ENCODE assay signal across 12 mouse cellular contexts in genomic region chr2:28911331-28912038, GRCm38 (mm10). TPM values are rescaled to one million over a fixed set of nuclear protein-coding genes. Genes with fewer than 3 reads are reported as not detected.
A peak's percentile ranks its signal among the peaks of the same experiment; 100 is the strongest.
DNase-seq lines count a peak whose midpoint lies in the region; ATAC-seq and TF ChIP-seq lines count a peak whose summit lies in the region.
"Had no signal": no experiment of that assay in that cellular context is flagged by ENCODE, and none has a peak within 500 bp of the region (broad histone marks: within the 10 kb centered on the region; RNA-seq: fewer than 3 reads in every experiment).

No protein-coding gene starts in this region.

- DNase-seq in intestine, embryonic 14.5 days (ENCODE audit: low spot score) = peak; percentile 66
- DNase-seq in lung, postnatal 4 days = no peak
- no peak for DNase-seq in gastrocnemius, postnatal 36 days
- no peak for DNase-seq in urinary bladder, postnatal 4 days (ENCODE audit: low spot score in 2 of 2)
- DNase-seq: adrenal gland, adult 8-10 months; gastrocnemius, adult 2 months; thymus, postnatal 14 days had no signal

- H3K4me1 ChIP-seq in intestine, embryonic 14.5 days (replicated peaks; ENCODE audit: control insufficient read depth, insufficient read depth, low read length) = no peaks in the 10 kb centered on the region
- no peaks in the 10 kb centered on the region for H3K4me1 ChIP-seq in intestine, postnatal 0 days (replicated peaks; ENCODE audit: control insufficient read depth, insufficient read depth, low read length)
- peaks cover 25% of the 10 kb centered on the region for H3K4me1 ChIP-seq in embryonic facial prominence, embryonic 13.5 days
- peaks cover 16% of the 10 kb centered on the region for H3K4me1 ChIP-seq in hindbrain, embryonic 16.5 days (ENCODE audit: control insufficient read depth, insufficient read depth, low read depth, low read length)
- H3K4me1 ChIP-seq in neural tube, embryonic 12.5 days = peaks cover 43% of the 10 kb centered on the region

- H3K4me3 ChIP-seq in intestine, embryonic 14.5 days (ENCODE audit: low read depth, low read length) = no peak overlapping the region
- H3K4me3 ChIP-seq in intestine, postnatal 0 days (ENCODE audit: low read depth, low read length) = no peak overlapping the region
- peak overlapping the region; percentile 9 for H3K4me3 ChIP-seq in embryonic facial prominence, embryonic 13.5 days
- peak overlapping the region; percentile 37 for H3K4me3 ChIP-seq in hindbrain, embryonic 16.5 days (ENCODE audit: low read length)
- H3K4me3 ChIP-seq in neural tube, embryonic 12.5 days = peak overlapping the region; percentile 10; the same call in 1 of the 2 replicates
- H3K4me3 ChIP-seq: gastrocnemius, adult 2 months had no signal

- intact Hi-C loops in gastrocnemius, postnatal 36 days (cut with DNase I) = no loop called here

- no peak overlapping the region for H3K27ac ChIP-seq in intestine, embryonic 14.5 days (ENCODE audit: low read depth)
- H3K27ac ChIP-seq in intestine, postnatal 0 days (ENCODE audit: low read depth, low read length) = no peak overlapping the region
- H3K27ac ChIP-seq in embryonic facial prominence, embryonic 13.5 days = no peak overlapping the region
- H3K27ac ChIP-seq in hindbrain, embryonic 16.5 days (ENCODE audit: low read depth, low read length) = peak overlapping the region; percentile 46
- H3K27ac ChIP-seq in neural tube, embryonic 12.5 days = no peak overlapping the region
- H3K27ac ChIP-seq: gastrocnemius, adult 2 months had no signal

- no peak overlapping the region for H3K4me2 ChIP-seq in intestine, embryonic 14.5 days (ENCODE audit: low read length)
- H3K4me2 ChIP-seq in intestine, postnatal 0 days (replicated peaks; ENCODE audit: low read depth) = no peak overlapping the region
- no peak overlapping the region for H3K4me2 ChIP-seq in embryonic facial prominence, embryonic 13.5 days
- H3K4me2 ChIP-seq in hindbrain, embryonic 16.5 days (ENCODE audit: low read length) = peak overlapping the region; percentile 44
- peak overlapping the region; percentile 23 for H3K4me2 ChIP-seq in neural tube, embryonic 12.5 days (replicated peaks)

- no peaks in the 10 kb centered on the region for H3K36me3 ChIP-seq in intestine, embryonic 14.5 days (ENCODE audit: control insufficient read depth, insufficient read depth, low read length)
- 0 out of 2 replicates have a peak, but pooled peaks cover 7% of the 10 kb centered on the region for H3K36me3 ChIP-seq in intestine, postnatal 0 days (ENCODE audit: control insufficient read depth, insufficient read depth)
- peaks cover 4% of the 10 kb centered on the region for H3K36me3 ChIP-seq in embryonic facial prominence, embryonic 13.5 days
- no peaks in the 10 kb centered on the region for H3K36me3 ChIP-seq in hindbrain, embryonic 16.5 days (ENCODE audit: control insufficient read depth, insufficient read depth, low read length)
- no peaks in the 10 kb centered on the region; the same call in 1 of the 2 replicates for H3K36me3 ChIP-seq in neural tube, embryonic 12.5 days

- H3K9me3 ChIP-seq in intestine, embryonic 14.5 days (ENCODE audit: control insufficient read depth, low read length) = no peaks in the 10 kb centered on the region
- no peaks in the 10 kb centered on the region for H3K9me3 ChIP-seq in intestine, postnatal 0 days (ENCODE audit: control insufficient read depth)
- no peaks in the 10 kb centered on the region for H3K9me3 ChIP-seq in embryonic facial prominence, embryonic 13.5 days
- H3K9me3 ChIP-seq in hindbrain, embryonic 16.5 days (ENCODE audit: control insufficient read depth, low read length) = no peaks in the 10 kb centered on the region
- no peaks in the 10 kb centered on the region for H3K9me3 ChIP-seq in neural tube, embryonic 12.5 days

- no peak for TF ChIP-seq CTCF in intestine, postnatal 0 days (IDR thresholded peaks at IDR 0.05; ENCODE audit: low read depth)

- WGBS in intestine, embryonic 14.5 days = under 1% methylated on average over 44 of the region's 44 CpGs
- WGBS in intestine, postnatal 0 days = 2% methylated on average over 43 of the region's 44 CpGs
- WGBS in embryonic facial prominence, embryonic 13.5 days = 1% methylated on average over 44 of the region's 44 CpGs
- 2% methylated on average over 44 of the region's 44 CpGs for WGBS in hindbrain, embryonic 16.5 days
- under 1% methylated on average over 44 of the region's 44 CpGs for WGBS in neural tube, embryonic 12.5 days

- H3K27me3 ChIP-seq in intestine, embryonic 14.5 days (replicated peaks; ENCODE audit: control insufficient read depth, insufficient read depth, low read length) = peaks cover 100% of the 10 kb centered on the region
- peaks cover 88% of the 10 kb centered on the region for H3K27me3 ChIP-seq in intestine, postnatal 0 days (replicated peaks; ENCODE audit: control insufficient read depth, insufficient read depth, low read length)
- H3K27me3 ChIP-seq in embryonic facial prominence, embryonic 13.5 days = peaks cover 100% of the 10 kb centered on the region
- H3K27me3 ChIP-seq in hindbrain, embryonic 16.5 days (replicated peaks; ENCODE audit: control insufficient read depth, insufficient read depth, low read length) = peaks cover 77% of the 10 kb centered on the region
- peaks cover 98% of the 10 kb centered on the region for H3K27me3 ChIP-seq in neural tube, embryonic 12.5 days (replicated peaks)

- no peak for ATAC-seq in intestine, embryonic 14.5 days (replicated peaks; ENCODE audit: low FRiP score, low TSS enrichment, low read depth)
- ATAC-seq in intestine, postnatal 0 days = no peak
- ATAC-seq in embryonic facial prominence, embryonic 13.5 days (ENCODE audit: insufficient number of reproducible peaks, insufficient read depth, low FRiP score, low TSS enrichment, low read depth) = no peak
- no peak for ATAC-seq in hindbrain, embryonic 16.5 days
- no peak for ATAC-seq in neural tube, embryonic 12.5 days (ENCODE audit: low FRiP score, low read depth)

- no peak overlapping the region for H3K9ac ChIP-seq in intestine, embryonic 14.5 days (ENCODE audit: low read length)
- no peak overlapping the region for H3K9ac ChIP-seq in intestine, postnatal 0 days (ENCODE audit: low read depth, low read length)
- no peak overlapping the region for H3K9ac ChIP-seq in embryonic facial prominence, embryonic 13.5 days
- peak overlapping the region; percentile 56 for H3K9ac ChIP-seq in hindbrain, embryonic 16.5 days (ENCODE audit: low read depth, low read length)
- H3K9ac ChIP-seq in neural tube, embryonic 12.5 days = no peak overlapping the region

RNA-seq across cellular contexts. Expression of gene Barhl1, which starts 5.0 kb away (rescaled TPM):
- not detected in 2 replicates for polyA plus RNA-seq in intestine, embryonic 14.5 days (2014; fragmentation: Nextera tagmentation; extraction: Ambion mirVana)
- polyA plus RNA-seq in intestine, postnatal 0 days (2015; fragmentation: Nextera tagmentation; extraction: Ambion mirVana) = not detected in 2 replicates
- polyA plus RNA-seq in embryonic facial prominence, embryonic 13.5 days (2015; fragmentation: Nextera tagmentation; extraction: Ambion mirVana) = 0.14 TPM in 1 of 2 replicates, not detected in the other
- 27.3 and 29.3 TPM in 2 replicates for polyA plus RNA-seq in hindbrain, embryonic 16.5 days (2015; fragmentation: Nextera tagmentation; extraction: Ambion mirVana)
- 13.5 and 17.4 TPM in 2 replicates for polyA plus RNA-seq in neural tube, embryonic 12.5 days (2016; fragmentation: Nextera tagmentation; extraction: Ambion mirVana)
- not detected for total RNA-seq in gastrocnemius, postnatal 36 days (2021)
- total RNA-seq: adrenal gland, adult 8-10 months; gastrocnemius, adult 2 months; heart, postnatal 25 days had no signal

Comparison
In these comparisons a context has a peak if more than half of its experiments do, and no peak if none do; other contexts are left out.
1. H3K4me2 ChIP-seq: peak in hindbrain, embryonic 16.5 days (single experiment) and neural tube, embryonic 12.5 days (single experiment); none in intestine, embryonic 14.5 days (single experiment), intestine, postnatal 0 days (single experiment) and embryonic facial prominence, embryonic 13.5 days (single experiment).
2. H3K4me3 ChIP-seq: peak in embryonic facial prominence, embryonic 13.5 days (single experiment), hindbrain, embryonic 16.5 days (single experiment) and neural tube, embryonic 12.5 days (single experiment); none in intestine, embryonic 14.5 days (single experiment) and intestine, postnatal 0 days (single experiment).
3. RNA of gene Barhl1, which starts 5.0 kb away (polyA plus RNA-seq): 27.3 to 29.3 TPM in hindbrain, embryonic 16.5 days and 13.5 to 17.4 TPM in neural tube, embryonic 12.5 days; 0.14 TPM in embryonic facial prominence, embryonic 13.5 days, not detected in intestine, embryonic 14.5 days and not detected in intestine, postnatal 0 days; every median in the first group is over 10 times any median in the second.